Mouse (Mus musculus) thymus, adult 2 months (tissue): ENCODE data around the gene Olfr1346.

Experiments
- CTCF ChIP-seq: fragments of 200-500 bp; IDR thresholded peaks from 2 replicates; pipeline ENCODE4 v1.5.1; 2012; ENCODE audit warnings: mild to moderate bottlenecking, control low read depth, low read length, moderate library complexity, borderline replicate concordance; ENCODE audit not compliant: control insufficient read depth, poor library complexity, insufficient read depth; ENCODE audit errors: extremely low read depth
- POLR2A ChIP-seq: fragments of 200-500 bp; IDR thresholded peaks from 2 replicates; pipeline ENCODE4 v1.6.1; 2012; ENCODE audit warnings: mild to moderate bottlenecking, low read length, control low read depth, moderate library complexity; ENCODE audit not compliant: control insufficient read depth, poor library complexity, insufficient read depth; ENCODE audit errors: extremely low read depth

DNA sequence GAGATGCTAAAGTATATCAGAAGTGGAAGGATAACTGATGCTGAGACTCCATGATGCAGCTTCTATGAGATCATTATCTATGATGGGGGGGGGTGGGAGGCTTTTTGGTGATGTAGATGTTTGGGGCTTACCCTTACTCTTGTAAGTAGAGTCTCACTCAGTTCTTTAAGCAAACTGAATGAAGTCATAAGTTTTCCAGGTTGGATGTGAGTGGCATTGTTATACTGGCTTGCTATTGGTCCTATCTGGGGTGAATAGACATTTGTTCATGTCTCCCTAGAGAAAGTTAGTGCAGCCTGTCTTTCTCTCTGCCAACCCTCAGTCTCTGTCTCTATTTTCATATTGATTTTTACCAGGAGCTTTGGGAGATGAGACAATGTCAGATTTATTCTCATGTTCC lies 11.0 kb upstream of the Olfr1346 start, which contains the start of gene Olfr1336:
- TF ChIP-seq CTCF, result no peak
- TF ChIP-seq POLR2A, result no peak
